Mouse (Mus musculus) liver, postnatal 0 days (tissue): Measurements from ENCODE around the gene Gm21972.

ENCODE experiments used
- CTCF ChIP-seq: sonication (generic); IDR thresholded peaks from 2 replicates; pipeline ENCODE4 v1.5.1; 2016; ENCODE audit warnings: antibody characterized with exemption, low read depth
- EP300 ChIP-seq: IDR thresholded peaks from 2 replicates; pipeline ENCODE4 v1.6.1; 2016; ENCODE audit warnings: antibody characterized with exemption, low read depth, mild to moderate bottlenecking

DNA sequence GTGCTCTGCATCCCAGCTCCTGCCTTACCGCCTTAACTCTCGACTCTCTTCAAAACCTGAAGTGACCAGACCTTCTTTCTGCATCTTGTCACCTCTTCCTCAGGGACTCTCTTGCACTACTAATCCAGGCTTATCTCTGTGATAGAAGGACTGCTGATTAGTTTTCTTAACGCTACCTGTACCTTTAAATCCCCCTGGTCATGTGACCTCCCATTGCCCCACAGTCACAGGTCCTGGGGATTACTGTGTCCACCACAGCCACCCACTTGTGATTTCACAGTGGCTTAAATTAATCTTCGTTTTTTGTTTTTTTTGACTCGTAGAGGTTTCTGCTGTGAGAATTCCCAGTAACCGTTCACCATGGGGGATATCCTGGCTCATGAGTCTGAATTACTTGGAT, 23.2 kb downstream of the Gm21972 start:
- TF ChIP-seq CTCF (no peak), EP300 (no peak)
